Mouse (Mus musculus): ENCODE results near the gene Rps18.

- no peak for TF ChIP-seq CTCF (IDR thresholded peaks at IDR 0.05; ENCODE audit: control insufficient read depth, insufficient read depth, insufficient read length)
- no peak for TF ChIP-seq MYOD1 (IDR thresholded peaks at IDR 0.05; ENCODE audit: control insufficient read depth, insufficient read length, low read depth)
Measured at GRCm38 (mm10) chr17:33925406-33926116, 30.2 kb downstream of the Rps18 start.

Data from C2C12 (cell line).